Mouse (Mus musculus) left cerebral cortex, adult 18-20 months (tissue): ENCODE data around the gene Abhd17a. TPM values are rescaled to one million over a fixed set of nuclear protein-coding genes. Genes with fewer than 3 reads are reported as not detected.

Experiments
- DNase-seq, 2 experiments: peaks; one replicate each; pipeline ENCODE4 v3.0.0; 2021 to 2022; ENCODE audit warnings: low spot score in 2 of 2, mixed read lengths in 1 of 2
- long read RNA-seq, 2 experiments: library from polyadenylated mRNA; stranded (forward); transcript quantifications; one replicate each; pipeline ENCODE4 v2.0.0; 2021
- total RNA-seq, 2 experiments: library from RNA; stranded (reverse); gene quantifications; 2 replicates each; pipeline ENCODE4 v1.2.3; 2021

Abhd17a gene
- total RNA-seq, result 100 to 1,000 TPM; 179 to 185 TPM
- long read RNA-seq, experiment 1, transcript Abhd17a-201 (5 exons, 1,468 nt), result major isoform, 353 of 459 reads
- long read RNA-seq, experiment 1, partial matches to known transcripts, result 31 of 459 reads
- long read RNA-seq, experiment 1, other reads (novel, unspliced or antisense), result 73 of 459 reads
- long read RNA-seq, experiment 2, transcript Abhd17a-201 (5 exons, 1,468 nt), result major isoform, 295 of 391 reads
- long read RNA-seq, experiment 2, partial matches to known transcripts, result 19 of 391 reads
- long read RNA-seq, experiment 2, other reads (novel, unspliced or antisense), result 77 of 391 reads

GRCm38 (mm10) chr10:80589879-80590854, at the start of gene Abhd17a:
TSS of gene Abhd17a (minus strand) at chr10:80590341.
- peak; percentile 93 to 95 for DNase-seq

DNA sequence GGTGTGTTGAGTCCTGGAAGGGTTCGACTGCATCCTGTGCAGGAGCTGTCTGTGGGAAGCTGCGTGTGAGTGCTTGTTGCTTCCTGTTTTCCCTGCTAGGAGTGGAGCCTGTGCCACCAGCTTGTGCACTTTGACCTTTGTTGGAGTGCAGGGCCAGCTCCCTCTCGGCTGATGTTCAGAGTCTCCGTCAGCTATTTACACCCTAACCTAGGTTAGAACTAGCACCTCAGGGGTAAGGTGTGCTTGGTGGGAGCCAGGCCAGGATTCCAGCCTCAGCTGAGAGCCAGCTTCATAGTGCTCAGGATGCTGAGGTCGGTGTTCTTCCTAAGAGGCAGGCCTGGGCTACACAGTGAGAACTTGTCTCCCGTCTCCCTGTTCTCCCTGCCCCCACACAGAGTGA, 45.2 kb upstream of the Abhd17a start:
- DNase-seq, result no peak

- no peak for DNase-seq
These were observed 38.8 kb upstream of the Abhd17a start for GRCm38 (mm10) chr10:80628925-80629324.

GRCm38 (mm10) chr10:80627685-80628084, 37.5 kb upstream of the Abhd17a start:
- DNase-seq, result no peak

DNA sequence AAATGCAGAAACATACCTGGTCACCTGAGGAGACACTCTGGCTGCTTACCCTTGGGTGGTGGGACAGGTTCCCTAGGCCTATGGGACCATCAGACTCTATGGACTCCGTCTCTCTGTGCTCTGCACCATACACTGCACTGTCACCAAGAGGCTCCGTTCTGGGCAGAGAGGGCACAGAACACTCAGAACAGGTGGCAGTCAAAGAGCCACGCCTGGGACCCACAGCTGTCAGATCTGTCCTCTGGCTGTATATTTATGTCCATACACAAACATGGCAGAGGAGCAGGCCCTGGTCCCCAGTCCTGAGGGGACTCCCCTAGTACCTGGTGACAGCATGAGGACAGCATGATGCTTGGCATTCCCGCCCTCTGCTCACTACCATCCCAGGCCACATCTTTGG, 35.6 kb upstream of the Abhd17a start:
- no peak for DNase-seq

DNA sequence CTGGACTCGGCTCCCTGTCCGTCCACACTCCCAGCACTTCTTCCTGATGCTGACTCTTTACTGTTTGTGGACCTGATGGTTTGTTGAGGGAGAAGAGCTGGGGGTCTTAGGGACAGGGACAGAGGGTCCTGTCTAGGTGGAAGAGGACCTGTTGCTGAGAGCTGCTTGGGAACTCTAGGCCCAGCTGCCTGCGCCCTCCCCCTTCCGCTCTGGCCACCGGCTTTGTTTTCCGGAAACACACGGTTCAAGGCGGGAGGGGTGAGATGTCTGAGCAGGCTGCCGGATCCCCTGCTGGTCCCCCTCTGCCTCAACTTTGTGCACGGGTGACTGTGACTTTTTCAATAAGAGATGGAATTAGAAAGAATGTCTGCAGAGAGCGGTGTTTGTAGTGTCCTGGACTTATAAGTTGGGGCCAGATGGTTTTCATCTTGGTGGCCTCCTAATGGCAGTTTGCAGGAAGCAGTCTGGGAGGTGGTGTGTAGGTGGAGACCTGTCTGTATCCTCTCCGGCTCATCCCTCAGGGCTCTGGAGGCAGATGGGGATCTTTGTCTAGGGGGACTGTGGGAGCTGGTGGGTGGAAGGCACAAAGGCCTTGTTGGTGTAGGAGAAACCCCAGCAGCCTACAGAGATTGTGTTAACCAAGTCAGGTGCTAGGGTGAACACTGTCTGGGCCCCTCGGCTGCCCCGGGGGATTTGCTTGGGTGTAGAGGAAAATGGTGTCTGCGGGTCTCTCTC, 33.5 kb upstream of the Abhd17a start:
- peak in 1 of 2 experiments; percentile 33 for DNase-seq

DNA sequence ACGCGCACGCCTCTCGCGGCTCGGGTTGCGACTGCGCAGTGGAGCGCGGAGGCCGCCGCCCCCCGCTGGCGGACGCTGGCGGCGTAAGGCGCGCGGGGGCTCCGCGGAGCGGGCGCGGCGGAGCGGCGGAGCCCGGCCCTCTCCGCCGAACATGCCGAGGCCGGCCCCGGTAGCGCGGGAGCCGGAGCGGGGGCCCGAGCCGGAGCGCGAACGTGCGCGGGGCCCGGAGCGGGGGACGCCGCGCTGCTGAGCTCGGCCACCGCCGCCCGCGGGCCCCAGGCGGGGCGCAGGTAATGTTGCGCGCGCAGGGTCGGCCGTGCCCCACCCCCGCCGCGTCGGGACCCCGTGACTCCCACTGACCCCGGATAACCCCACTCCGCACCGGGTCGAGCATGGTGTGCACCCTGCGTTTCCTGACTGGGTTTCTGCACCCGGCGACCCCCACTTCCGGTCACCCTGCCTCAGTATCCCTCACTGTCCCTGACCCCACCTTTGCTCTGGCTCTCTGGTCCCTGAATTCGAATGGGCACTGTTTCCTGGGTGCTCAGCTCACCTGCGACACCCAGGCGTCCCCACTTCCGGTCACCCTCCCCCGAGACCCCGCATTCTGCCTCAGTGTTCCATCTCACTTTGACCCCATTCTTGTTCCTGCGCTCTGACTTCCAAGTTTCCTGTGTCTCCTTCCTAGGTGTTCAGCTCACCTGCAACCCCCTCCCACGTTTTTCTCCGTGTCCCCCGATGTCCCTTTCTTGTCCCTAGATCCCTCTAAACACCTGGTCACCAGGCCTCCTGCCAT, 32.7 kb upstream of the Abhd17a start, which contains the start of gene Csnk1g2:
TSS of gene Csnk1g2 (plus strand) at position 178 of the 796 bp plus-strand sequence.
- DNase-seq, result peak in 1 of 2 experiments; percentile 33

DNA sequence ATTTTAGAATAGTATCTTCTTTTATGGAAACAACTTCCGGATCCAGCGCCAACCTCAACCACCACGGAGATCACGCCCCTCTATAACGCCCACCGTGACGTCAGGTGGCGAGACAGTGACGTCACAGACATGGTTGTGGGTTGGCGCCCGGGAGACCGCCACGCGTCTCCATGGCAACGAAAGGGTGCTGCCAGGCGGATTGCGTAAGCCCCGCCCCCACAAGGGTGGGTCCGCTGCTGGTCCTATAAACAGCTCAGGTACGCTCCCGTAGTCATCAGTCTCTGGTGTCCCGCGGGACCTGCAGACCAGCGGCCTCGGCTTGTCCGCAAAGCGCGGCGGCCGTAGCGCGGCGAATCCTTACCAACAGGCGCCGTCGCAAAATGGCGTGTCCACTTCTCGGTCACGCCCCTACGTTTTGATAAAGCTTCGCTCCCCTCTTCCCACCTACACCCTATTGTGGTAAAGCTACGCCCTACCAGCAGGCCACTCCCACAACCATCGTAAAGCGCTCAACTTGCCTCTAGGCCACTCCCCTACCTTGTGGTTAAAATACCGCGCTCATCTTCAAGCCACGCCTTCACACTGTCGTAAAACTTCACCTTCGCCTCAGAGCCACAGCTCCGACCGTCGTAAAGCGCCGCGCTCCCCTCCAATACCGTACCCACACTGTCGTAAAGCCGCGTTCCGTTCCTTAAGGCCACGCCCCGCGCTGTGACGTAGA, 32.0 kb upstream of the Abhd17a start:
- DNase-seq, result peak; percentile 99

DNA sequence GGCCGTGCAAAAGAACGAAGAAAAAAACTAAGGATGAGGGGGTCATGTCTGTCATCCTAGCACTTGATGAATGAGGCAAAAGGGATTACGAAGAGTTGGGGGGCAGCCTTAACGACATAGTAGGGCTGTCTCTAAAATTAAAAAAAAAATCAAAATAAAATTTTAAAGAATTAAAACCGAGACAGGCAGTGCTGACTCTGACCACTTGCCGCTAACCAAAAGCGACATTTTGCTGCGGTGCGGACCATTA, 31.5 kb upstream of the Abhd17a start:
- DNase-seq, result no peak

- DNase-seq, result no peak
These were observed 30.9 kb upstream of the Abhd17a start for GRCm38 (mm10) chr10:80620796-80621689.

DNA sequence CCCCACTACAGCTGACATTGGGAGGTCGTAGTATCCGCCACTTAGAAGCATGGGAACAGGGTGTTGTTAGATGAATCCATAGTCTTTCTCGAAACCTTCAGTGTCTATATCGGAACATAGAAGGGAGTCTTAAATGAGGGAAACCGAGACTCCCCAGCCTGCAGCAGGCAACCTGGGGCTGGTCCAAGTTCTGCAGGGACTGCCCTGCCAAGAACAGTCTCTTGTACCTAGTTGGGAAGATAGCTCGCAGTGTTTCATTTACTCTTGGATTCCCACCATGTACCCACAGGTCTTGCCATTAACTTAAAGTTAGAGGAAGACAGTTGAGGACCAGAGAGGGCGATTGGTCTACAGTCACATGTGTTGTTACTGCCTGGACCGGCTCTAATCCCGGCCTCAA, 30.2 kb upstream of the Abhd17a start:
- DNase-seq, result no peak

GRCm38 (mm10) chr10:80619465-80620244, 29.5 kb upstream of the Abhd17a start:
- no peak for DNase-seq

DNA sequence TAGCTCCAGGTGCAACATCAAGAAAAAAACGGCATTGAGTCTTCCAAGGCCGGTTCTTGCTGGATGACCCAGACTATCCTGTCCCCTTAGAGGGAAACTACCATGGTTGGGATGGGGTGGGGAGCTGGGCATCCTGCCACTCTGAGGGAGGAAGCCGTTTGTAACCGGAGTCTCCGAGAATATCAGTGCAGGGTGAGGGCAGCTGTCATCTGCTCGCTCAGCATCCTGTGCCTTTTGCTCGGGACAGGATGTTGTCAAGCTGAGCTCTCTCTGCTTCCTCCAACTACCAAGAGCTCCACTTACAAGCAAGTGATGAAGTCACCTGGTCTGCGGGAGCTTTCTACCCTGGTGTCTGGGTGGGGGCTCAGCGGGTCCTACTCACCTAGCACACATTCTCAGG, 28.0 kb upstream of the Abhd17a start:
- no peak for DNase-seq

- no peak for DNase-seq
These were observed 24.2 kb upstream of the Abhd17a start for GRCm38 (mm10) chr10:80614351-80614750.

DNA sequence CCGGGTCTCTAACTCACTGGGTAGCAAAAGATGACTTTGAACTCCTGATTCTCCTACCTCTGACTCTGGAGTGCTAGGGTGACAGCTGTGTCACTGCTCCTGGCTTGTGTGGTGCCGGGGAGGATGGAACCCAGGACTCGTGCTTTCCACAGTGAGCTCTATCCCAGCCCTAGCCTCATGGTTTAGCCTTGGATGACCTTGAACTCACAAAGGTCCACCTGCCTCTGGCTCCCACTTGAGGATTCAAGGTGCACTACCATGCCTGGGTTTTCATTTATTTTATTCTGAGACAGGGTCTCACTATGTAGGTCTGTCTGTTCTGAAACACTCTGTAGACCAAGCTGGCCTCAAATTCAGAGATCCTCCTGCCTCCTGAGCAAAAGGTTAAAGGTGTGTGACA, 23.7 kb upstream of the Abhd17a start:
- DNase-seq, result no peak

DNA sequence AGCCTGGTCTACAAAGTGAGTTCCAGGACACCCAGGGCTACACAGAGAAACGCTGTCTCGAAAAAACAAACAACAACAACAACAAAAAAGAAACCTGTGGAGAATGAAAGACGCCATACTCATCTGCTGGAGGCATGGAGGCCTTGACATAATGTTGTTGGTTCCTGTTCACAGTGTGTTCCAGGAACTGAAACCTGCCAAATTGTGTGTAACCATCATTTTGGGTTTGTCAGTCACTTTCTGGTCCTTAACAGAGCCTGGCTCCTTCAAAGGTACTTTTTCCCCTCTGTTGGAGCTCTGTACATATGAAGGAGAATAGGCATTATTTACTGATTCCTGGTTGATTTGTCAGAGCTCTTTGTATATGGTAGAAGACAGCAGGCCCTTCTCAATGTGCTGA, 21.8 kb upstream of the Abhd17a start:
- DNase-seq, result no peak

- peak in 1 of 2 experiments; percentile 44 for DNase-seq
These were observed 20.9 kb upstream of the Abhd17a start for GRCm38 (mm10) chr10:80611024-80611423.

DNA sequence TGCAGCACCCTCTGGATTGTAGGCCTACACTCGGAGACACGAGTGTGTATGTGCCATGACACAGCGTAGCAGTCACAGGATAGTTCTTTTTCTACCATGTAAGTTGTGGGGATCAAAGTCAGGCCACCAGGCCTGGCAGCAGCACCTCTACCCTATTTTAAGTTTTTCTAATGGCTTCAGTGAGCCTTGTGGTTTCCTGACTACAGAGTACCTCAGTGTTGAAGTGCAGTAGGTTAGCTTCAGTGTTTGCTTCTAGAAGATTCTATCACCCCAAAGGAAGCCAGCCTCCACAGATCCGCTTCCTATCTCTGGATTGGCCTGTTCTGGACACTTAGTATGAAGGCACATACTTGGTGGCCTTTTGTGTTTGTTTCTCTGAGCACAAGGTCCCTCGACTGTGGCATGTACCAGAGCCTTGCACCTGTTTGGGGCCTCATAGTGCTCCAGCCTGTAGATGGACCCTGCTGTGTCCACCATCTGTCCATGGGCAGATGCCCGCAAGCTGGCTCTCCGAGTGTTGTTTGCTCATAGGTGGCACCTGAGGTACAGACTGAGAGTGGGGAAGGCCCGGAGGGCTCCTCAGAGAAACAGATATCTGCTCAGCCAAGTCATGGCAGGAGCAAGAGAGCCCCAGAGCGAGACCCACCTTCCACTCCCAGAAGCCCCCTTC, 20.1 kb upstream of the Abhd17a start:
- DNase-seq, result no peak
